Mouse (Mus musculus): ENCODE measurements at regions not wholly inside any gene's neighbourhood (a gene's known extent, or its start where the extent isn't known, plus 50 kb on each side); places are given as distances from the start of the nearest gene placed in this dataset.
A peak's percentile ranks its signal among the peaks of the same experiment; 100 is the strongest.

DNA sequence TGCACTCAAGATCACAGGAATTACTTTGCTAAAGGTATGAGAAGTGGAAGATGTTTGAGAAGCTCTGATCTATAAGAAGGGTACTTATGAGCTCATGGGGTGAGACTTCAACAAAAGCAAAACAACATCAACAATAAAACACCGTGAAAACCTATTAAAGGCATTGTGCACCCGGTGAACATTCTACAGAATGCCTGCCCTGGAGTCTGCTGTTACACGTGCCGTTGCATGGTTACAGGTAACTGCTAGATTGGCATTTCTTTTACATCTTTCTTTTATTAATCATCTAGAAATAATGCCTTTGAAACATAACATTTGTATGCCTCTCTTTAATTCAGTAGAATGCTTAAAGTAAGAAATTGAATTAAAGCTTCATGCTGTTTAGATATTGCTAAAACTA, 661.0 kb downstream of the Pcdh18 start:
- DNase-seq (ENCODE audit: low read depth, low spot score): no peak

DNA sequence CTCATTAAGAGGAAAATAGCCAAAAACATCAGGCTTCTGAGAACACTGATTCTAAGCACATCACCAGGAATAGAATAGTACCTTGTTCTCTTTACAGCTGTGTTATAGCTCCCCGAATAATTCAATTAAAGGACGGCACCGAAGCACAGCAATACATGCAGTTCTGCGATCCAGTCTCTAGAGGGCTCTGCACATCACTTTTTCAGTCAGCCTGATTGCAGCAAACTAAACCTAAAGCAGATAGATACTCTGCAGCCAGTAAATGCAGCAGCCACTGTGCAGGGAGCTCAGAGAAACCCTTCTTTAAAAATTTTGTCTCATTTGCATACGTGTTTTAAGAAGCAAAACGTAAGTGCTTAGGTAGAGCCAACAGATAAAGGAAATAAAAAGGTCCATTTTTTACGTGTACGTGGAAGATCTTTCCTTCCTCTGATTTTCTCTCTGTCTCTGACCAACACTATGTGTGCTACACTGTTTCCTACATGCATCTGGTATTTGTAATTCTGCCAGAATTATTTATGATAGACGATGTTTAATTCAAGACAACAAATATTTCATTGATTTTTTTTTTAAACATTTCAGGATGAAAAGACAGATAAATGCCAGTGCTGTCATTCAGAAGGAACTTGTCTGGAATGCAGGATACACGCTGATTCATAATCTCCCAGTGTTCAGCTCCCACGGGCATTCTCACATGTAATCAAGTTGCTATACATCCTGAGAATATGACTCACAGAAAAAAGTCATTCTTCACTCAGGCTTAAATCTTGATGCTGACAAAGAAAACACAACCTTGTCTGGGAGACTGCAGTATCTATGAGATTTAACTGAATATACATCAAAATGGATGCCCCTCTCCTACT, 663.1 kb downstream of the Pcdh18 start:
- peak; percentile 87 for DNase-seq (ENCODE audit: low read depth, low spot score)

DNA sequence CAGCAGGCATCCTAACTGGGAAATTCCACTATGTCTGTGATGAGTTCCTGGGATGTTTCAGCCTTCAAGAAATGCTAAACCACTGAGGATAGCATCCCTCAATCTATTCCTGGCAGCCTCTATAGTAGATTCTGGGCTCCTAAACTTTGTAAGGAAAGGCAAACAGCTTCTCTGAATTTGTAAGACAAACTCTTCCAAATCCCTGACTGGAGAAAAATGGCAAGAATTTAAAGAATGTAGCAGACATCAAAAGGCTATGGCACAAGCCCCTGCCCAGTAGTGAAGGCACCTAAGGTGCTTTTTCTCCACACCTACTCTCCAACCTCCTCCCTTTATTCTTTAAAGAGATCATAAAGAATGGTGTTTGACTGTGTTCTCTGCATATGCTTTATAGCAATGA, 688.3 kb downstream of the Pcdh18 start:
- no peak for DNase-seq (ENCODE audit: low read depth, low spot score)

DNA sequence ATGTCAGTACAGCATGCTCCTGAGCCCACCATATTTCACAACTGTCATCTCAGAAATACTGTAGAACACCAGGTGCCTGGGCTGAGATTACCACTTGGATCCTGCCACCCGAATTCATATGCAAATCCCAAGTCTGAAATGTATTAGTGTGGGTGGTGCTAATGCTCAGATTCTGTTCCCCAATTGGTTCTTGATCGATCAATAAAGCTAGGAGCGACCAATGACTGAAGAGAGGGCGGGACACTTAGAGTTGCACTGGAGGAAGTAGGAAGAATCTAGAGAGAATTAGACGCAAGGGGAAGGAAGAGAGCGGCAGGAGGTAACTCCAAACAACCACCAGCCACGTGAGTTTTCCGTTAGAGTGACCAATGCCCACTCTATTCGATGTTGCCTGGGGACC, 695.0 kb downstream of the Pcdh18 start:
- no peak for DNase-seq (ENCODE audit: low read depth, low spot score)

DNA sequence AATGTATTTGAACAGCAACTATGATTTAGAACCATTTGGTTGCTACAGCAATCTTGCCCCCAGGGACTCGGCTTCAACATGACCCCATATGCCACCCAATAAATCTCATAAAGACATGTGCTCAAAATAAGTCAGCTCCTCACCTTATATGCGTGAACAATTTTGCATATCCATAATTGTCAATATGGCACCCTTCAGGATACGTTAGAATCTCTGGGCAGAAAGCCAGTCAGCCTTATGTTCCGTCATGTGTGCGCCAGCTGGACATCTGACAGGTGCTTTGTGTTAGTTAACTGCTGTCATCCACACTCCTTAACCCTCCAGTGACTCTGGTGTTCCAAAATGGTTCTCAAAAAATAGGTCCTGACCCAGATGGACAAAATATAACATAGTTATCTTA, 724.1 kb downstream of the Pcdh18 start:
- no peak for DNase-seq (ENCODE audit: low read depth, low spot score)

DNA sequence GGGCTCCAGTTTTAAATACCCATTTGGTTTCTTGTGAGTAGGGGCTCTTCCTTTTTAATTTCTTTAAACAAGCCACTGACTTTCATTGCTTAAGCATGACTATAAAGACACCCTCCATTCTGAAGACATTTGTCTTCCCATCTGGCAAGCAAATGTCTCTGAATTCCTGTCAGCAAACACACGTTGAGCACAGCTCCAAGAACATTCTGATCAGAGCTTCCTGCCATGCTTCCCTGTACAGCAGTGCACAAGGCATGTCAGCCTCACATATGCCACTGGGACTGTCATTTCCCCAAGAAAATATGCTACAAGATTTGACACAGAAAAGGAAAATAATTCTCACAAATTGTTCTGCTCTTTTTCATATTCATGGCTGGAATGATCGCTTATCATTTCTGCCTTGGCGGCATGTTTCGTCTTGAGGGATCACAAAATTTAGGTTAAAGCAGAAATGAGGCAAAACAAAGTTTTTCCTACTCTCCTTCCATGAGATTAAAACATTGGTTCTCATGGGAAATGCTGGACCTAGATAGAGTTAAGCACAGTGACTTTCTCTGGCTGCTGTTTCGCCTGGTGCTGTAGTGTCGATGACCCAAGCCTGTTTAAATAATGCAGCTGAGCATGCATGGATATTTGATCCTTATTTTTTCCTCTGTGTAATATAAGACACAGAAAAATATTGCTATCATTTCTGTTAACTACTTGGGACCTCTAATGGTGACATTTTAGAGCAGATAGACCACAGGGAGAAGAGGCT, 747.7 kb downstream of the Pcdh18 start:
- DNase-seq (ENCODE audit: low read depth, low spot score): no peak

All from 3T3-L1 (cell line).